Mouse (Mus musculus) limb, embryonic 14.5 days (tissue): ENCODE results near the gene Arhgap42. TPM values are rescaled to one million over a fixed set of nuclear protein-coding genes. Genes with fewer than 3 reads are reported as not detected.
A peak's percentile ranks its signal among the peaks of the same experiment; 100 is the strongest.

ENCODE experiments used
- ATAC-seq: fragments of 200-750 bp; cut with Nextera tagmentation; 2 replicates; pipeline ENCODE4 v1.8.0; 2017; ENCODE audit warnings: low read depth, moderate number of reproducible peaks, moderate TSS enrichment; ENCODE audit not compliant: low FRiP score
- DNase-seq: peaks from one replicate; pipeline ENCODE4 v3.0.0-alpha.2; 2015; ENCODE audit warnings: low spot score
- H3K27ac ChIP-seq: fragments of 300-500 bp; sonication (generic); replicated peaks from 2 replicates; pipeline ENCODE4 v1.5.1; 2014; ENCODE audit warnings: low read depth, mild to moderate bottlenecking, low read length, moderate library complexity, mixed read lengths
- H3K27me3 ChIP-seq: fragments of 300-500 bp; sonication (generic); 2 replicates; pipeline ENCODE4 v1.6.1; 2014; ENCODE audit warnings: low read length, mixed read lengths; ENCODE audit not compliant: control insufficient read depth, insufficient read depth
- H3K36me3 ChIP-seq: fragments of 300-500 bp; sonication (generic); 2 replicates; pipeline ENCODE4 v1.6.1; 2014; ENCODE audit warnings: mild to moderate bottlenecking, low read length, moderate library complexity, mixed read lengths; ENCODE audit not compliant: control insufficient read depth, insufficient read depth
- H3K4me1 ChIP-seq: fragments of 300-500 bp; sonication (generic); 2 replicates; pipeline ENCODE4 v1.6.1; 2014; ENCODE audit warnings: antibody characterized with exemption, low read length, mixed read lengths; ENCODE audit not compliant: control insufficient read depth, insufficient read depth
- H3K4me2 ChIP-seq: fragments of 300-500 bp; sonication (generic); replicated peaks from 2 replicates; pipeline ENCODE4 v1.6.1; 2014; ENCODE audit warnings: low read depth, mild to moderate bottlenecking, low read length, moderate library complexity; ENCODE audit not compliant: severe bottlenecking
- H3K4me3 ChIP-seq: fragments of 300-500 bp; sonication (generic); replicated peaks from 2 replicates; pipeline ENCODE4 v1.5.1; 2014; ENCODE audit warnings: low read length
- H3K9ac ChIP-seq: fragments of 300-500 bp; sonication (generic); 2 replicates; pipeline ENCODE4 v1.6.1; 2014; ENCODE audit warnings: mild to moderate bottlenecking, low read depth, low read length, moderate library complexity; ENCODE audit not compliant: severe bottlenecking
- H3K9me3 ChIP-seq: fragments of 300-500 bp; sonication (generic); 2 replicates; pipeline ENCODE4 v1.6.1; 2016; ENCODE audit warnings: low read length; ENCODE audit not compliant: control insufficient read depth
- POLR2A ChIP-seq: fragments of 200-500 bp; IDR thresholded peaks from 2 replicates; pipeline ENCODE4 v1.8.0; 2012; ENCODE audit warnings: inconsistent platforms, mild to moderate bottlenecking, moderate library complexity, borderline replicate concordance; ENCODE audit not compliant: insufficient read depth, insufficient read length; ENCODE audit errors: extremely low read depth
- WGBS: fragments of 180-500 bp; shearing (Covaris S2); extraction: QIAGEN DNeasy Blood & Tissue Kit; methylation state at CpG from one replicate; pipeline ENCODE4 v1.1.7; 2014; 5-methylcytosine and 5-hydroxymethylcytosine counted together
- polyA plus RNA-seq, 2 experiments: library from polyadenylated mRNA; depleted of rRNA in 1 of 2; stranded (reverse) in 1 of 2; unstranded in 1 of 2; fragments of >200 nt; fragmentation: Nextera tagmentation in 1 of 2; extraction: Ambion mirVana in 1 of 2; gene quantifications; 2 replicates each; pipeline versions ENCODE4 v1.2.1 to v1.2.3; 2012 to 2014

Arhgap42 gene
- polyA plus RNA-seq, 2 experiments: 21.3 to 40.5 TPM

DNA sequence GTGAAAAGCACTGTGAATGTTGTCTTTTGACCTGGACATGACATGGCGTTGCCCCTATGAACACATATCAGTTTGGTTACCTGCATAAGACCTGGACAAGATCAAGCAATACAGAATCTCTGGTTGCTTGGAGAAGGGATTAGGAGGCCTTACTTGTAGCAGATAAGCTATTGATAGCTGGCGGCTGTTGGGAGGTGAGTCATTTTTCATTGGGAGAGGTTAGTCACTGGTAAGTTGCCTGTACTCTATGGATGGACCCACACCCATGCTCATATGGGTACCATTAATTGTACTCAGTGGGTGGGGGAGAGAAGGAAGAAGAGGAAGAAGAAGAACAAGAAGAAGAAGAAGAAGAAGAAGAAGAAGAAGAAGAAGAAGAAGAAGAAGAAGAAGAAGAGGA, 23.6 kb upstream of the Arhgap42 start:
- no peak overlapping the region for H3K4me3 ChIP-seq
- no peak overlapping the region for H3K9ac ChIP-seq
- no peaks in the 10 kb centered on the region for H3K27me3 ChIP-seq
- H3K36me3 ChIP-seq: no peaks in the 10 kb centered on the region
- no peak for TF ChIP-seq POLR2A
- 71% methylated on average over 2 of the region's 2 CpGs for WGBS
- ATAC-seq (no peak), DNase-seq (no peak)
- no peak overlapping the region for H3K27ac ChIP-seq
- no peak overlapping the region for H3K4me2 ChIP-seq
- no peaks in the 10 kb centered on the region for H3K4me1 ChIP-seq
- no peaks in the 10 kb centered on the region for H3K9me3 ChIP-seq

DNA sequence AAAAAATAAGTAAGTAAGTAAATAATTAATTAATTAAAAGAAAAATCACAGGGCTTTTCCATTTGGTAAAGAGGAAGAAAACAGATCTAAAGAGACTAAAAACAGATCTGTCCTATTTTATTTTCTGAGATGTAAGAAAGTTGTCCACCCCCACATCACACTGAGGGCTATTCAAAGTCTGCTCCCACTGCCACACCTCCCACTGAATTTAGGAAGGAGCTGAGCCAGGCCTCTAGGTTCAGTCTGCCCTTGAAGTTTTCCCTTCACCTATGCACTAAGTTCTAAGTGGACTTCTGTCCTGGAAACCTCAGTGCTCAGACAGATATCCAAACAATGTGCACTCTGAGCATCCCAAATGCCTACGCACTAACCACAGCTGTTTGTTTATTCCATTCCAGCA, 15.9 kb upstream of the Arhgap42 start:
- Histone ChIP-seq H3K4me3 (no peak overlapping the region), H3K4me1 (no peaks in the 10 kb centered on the region), H3K9me3 (no peaks in the 10 kb centered on the region), H3K4me2 (no peak overlapping the region), H3K27ac (no peak overlapping the region), H3K9ac (no peak overlapping the region), H3K36me3 (no peaks in the 10 kb centered on the region), H3K27me3 (no peaks in the 10 kb centered on the region)
- DNase-seq (no peak), ATAC-seq (no peak)
- TF ChIP-seq POLR2A: no peak
- 78% methylated on average over 1 of the region's 1 CpGs for WGBS

DNA sequence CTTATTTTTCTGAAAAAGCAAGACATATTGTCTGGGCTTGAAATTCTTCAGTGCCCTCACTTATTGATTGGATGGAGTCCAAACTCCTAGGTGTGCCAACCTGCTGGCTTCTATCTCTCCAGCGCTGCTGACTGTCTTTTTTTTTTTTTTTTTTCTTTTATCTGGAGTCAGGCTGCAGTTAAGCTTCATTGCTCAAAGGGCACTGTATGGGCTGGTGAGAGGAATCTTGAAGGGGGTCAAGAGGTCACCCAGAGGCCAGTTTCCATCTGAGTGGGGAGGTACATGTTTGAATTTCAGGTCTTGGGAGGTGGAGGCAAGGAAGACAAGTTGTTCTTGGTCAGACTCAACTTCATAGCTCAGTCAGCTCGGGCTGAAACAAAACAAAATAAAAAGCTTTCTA, 9.6 kb upstream of the Arhgap42 start:
- Histone ChIP-seq H3K9me3 (no peaks in the 10 kb centered on the region), H3K4me1 (no peaks in the 10 kb centered on the region), H3K27ac (no peak overlapping the region), H3K27me3 (no peaks in the 10 kb centered on the region), H3K4me3 (no peak overlapping the region), H3K36me3 (no peaks in the 10 kb centered on the region), H3K4me2 (no peak overlapping the region), H3K9ac (no peak overlapping the region)
- TF ChIP-seq POLR2A: no peak
- whole genome bisulfite sequencing: 57% methylated on average over 2 of the region's 2 CpGs
- ATAC-seq: no peak
- no peak for DNase-seq

DNA sequence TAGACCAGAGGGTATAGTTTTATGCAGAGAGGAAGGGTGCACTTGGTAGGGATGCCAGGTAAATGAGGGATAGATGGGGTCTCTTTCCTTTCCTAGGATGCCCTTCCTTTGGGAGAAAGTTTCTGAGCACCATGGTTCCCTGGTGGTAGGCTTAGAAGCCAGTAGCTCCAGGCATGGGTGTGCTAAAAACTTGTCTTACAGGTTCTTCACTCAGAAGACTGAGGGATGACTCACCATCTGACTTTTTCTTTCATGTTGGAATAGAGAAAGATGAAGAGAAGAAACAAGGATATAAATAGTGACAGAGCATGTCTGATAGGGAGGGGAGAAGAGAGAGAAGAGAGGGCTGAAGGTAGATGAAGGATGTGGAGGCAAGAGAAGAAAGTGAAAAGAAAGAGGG, 7.1 kb upstream of the Arhgap42 start:
- Histone ChIP-seq H3K27me3 (no peaks in the 10 kb centered on the region), H3K4me3 (no peak overlapping the region), H3K4me2 (no peak overlapping the region), H3K9ac (no peak overlapping the region), H3K27ac (no peak overlapping the region), H3K4me1 (no peaks in the 10 kb centered on the region), H3K36me3 (no peaks in the 10 kb centered on the region), H3K9me3 (no peaks in the 10 kb centered on the region)
- ATAC-seq (no peak), DNase-seq (peak; percentile 35)
- TF ChIP-seq POLR2A: no peak

DNA sequence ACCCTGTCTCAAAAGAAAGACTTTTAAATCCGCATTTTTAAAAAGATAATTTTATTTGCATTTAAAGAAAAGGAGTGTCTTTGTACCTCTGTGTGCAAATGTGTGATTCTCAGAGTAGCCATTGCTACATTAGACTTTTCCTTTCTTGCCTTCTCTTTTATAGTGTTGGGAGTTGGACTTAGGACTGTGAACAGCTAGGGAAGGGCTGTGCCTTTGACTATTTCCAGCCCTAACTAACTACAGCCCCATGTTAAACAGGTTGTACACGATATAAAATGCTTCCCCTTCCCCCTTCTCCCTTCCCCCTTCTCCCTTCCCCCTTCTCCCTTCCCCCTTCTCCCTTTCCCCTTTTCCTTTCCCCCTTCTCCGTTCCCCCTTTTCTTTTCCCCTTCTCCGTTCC, 4.9 kb upstream of the Arhgap42 start:
- no peak overlapping the region for H3K4me3 ChIP-seq
- ATAC-seq (no peak), DNase-seq (no peak)
- H3K27ac ChIP-seq: no peak overlapping the region
- no peaks in the 10 kb centered on the region for H3K4me1 ChIP-seq
- no peak for TF ChIP-seq POLR2A
- H3K4me2 ChIP-seq: no peak overlapping the region
- H3K36me3 ChIP-seq: no peaks in the 10 kb centered on the region
- no peaks in the 10 kb centered on the region for H3K27me3 ChIP-seq
- H3K9me3 ChIP-seq: no peaks in the 10 kb centered on the region
- H3K9ac ChIP-seq: no peak overlapping the region
- WGBS: 62% methylated on average over 4 of the region's 4 CpGs

DNA sequence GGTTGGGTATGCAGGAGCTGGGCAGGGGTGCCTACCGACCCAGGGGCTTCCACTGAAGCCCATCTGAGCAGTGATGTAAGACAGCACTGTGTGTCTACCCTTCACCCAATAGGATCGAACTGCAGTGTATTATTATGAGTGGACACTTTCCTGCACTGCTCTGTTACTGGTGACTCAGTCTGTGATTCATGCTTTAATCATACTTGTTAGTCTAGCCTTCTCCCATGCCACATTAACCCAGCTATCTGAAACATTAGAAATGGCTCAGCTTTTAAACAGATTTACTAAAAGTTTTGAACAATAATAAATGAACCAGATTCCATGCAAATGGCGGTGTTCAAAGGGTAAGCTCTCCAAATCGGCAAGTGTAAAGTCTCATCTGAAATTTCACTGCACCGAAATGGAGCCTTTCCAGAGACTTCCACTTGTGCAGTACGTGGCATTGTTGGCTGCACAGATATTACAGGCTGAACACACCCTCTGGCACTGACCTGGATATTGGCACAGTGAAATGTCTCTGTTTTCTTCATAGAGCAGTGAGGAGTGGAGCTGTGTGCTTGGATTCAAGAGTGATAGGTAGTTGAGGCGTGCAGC, 2.4 kb upstream of the Arhgap42 start:
- Histone ChIP-seq H3K9ac (no peak overlapping the region), H3K27ac (no peak overlapping the region), H3K27me3 (no peaks in the 10 kb centered on the region), H3K4me3 (no peak overlapping the region), H3K4me2 (no peak overlapping the region), H3K36me3 (no peaks in the 10 kb centered on the region), H3K4me1 (peaks cover 9% of the 10 kb centered on the region), H3K9me3 (no peaks in the 10 kb centered on the region)
- TF ChIP-seq POLR2A: no peak
- DNase-seq (no peak), ATAC-seq (no peak)
- WGBS: 86% methylated on average over 7 of the region's 7 CpGs
